Mouse (Mus musculus): ENCODE results near the gene Fbxw16.
"Not testable (repeated sequence)": the region's sequence is repeated elsewhere in the genome, so short reads cannot be mapped to it uniquely, and the experiment has no call there.

The Fbxw16 gene

GRCm38 (mm10) chr9:109449040-109449439, at the start of gene Fbxw16:
Gene Fbxw16, minus strand, starts transcription at chr9:109449140.
- DNase-seq, result no peak

GRCm38 (mm10) chr9:109495775-109496174, 46.8 kb upstream of the Fbxw16 start, which contains the start of gene Fbxw19:
Gene Fbxw19, minus strand, starts transcription at chr9:109495875.
- DNase-seq, result not testable (repeated sequence)

- no peak for DNase-seq
Observed at GRCm38 (mm10) chr9:109432956-109433355, 16.0 kb downstream of the Fbxw16 start.

GRCm38 (mm10) chr9:109404196-109404595, 44.7 kb downstream of the Fbxw16 start, which contains the start of gene Fbxw22:
Gene Fbxw22, minus strand, starts transcription at chr9:109404296.
- not testable (repeated sequence) for DNase-seq

Data from lung, postnatal 36 days (tissue).